Mouse (Mus musculus) CD8-positive naive resting alpha-beta T cell, adult 2 months (primary cell): ENCODE measurements around the gene Gmds.

ENCODE experiments used
- DNase-seq, 2 experiments: peaks; one replicate each; pipeline ENCODE4 v3.0.0; 2022; ENCODE audit warnings: low read depth in 2 of 2, low spot score in 2 of 2

Gmds gene

DNA sequence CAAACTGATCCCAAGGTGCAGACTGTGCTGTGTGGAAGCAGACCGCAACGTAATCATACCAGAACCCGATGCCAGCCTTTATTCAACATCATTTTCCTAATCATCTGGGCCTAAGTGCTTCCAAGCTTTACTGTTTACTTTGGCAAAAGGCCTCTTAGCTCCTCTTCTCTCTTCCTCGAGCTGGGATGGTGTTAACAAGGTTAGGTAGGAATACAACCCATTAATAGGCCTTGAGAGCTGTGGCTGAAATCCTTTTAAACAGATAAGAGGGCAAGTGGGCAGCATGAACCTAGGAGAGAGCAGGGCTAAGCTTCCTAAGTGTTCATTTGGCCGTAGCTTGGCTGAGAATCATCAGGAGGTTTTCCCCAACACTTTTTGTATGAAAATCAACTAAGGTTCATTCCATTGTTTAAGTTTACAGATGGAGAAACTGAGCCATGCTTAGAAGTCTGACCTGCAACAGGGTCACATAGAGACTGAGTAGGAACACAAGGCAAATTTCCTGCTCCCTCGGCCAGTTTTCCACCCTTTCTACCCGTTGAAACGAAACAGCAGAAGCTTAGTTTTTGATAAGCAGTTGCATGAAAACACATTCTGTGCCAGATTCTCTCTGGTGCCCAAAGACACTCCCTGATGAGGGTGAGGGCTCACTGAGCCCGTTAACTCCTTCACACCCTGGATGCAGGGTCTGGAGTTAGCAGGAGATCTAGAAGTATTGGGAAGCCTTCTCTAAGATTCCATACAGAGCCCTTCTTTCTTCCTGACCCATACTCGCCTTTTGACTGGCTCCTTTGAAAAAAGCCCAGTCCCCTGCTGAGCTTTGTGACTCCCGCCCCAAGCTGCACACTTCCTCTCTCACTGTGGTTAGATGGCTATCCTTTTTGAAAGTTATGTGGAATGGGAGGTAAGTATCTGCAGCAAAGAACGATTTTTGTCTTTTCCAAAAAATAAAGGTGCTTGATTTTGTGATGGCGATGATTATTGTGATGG, 379.9 kb downstream of the Gmds start:
- DNase-seq: no peak

DNA sequence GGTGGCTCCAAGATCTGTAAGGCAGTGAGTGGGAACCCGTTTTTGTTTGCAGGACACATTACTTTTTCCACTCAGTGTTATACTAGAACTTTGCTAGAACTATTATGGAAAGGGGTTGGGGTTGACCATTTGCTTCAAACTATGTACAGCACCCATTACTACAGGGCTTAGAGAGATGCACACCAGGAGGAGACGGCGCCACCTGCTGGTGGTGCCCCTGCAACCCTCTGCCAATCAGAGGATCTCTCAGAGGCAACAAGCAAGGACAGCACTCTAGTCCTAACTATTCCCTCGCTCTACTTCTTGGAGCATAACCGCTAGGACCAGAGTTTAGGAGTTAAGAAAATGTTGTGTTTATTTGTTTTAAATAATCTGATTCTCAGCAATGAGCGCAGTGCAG, 382.0 kb downstream of the Gmds start:
- peak in 1 of 2 experiments; percentile 12 for DNase-seq

GRCm38 (mm10) chr13:31956112-31956511, 382.4 kb downstream of the Gmds start:
- DNase-seq: no peak

- no peak for DNase-seq
Measured at GRCm38 (mm10) chr13:31955171-31955570, 383.4 kb downstream of the Gmds start.

- DNase-seq: no peak
Measured at GRCm38 (mm10) chr13:31944676-31945210, 393.8 kb downstream of the Gmds start.

GRCm38 (mm10) chr13:31943482-31944275, 394.9 kb downstream of the Gmds start:
- DNase-seq: no peak

- no peak for DNase-seq
Measured at GRCm38 (mm10) chr13:31929299-31929698, 409.2 kb downstream of the Gmds start.

- no peak for DNase-seq
Measured at GRCm38 (mm10) chr13:31926599-31926998, 411.9 kb downstream of the Gmds start.

GRCm38 (mm10) chr13:31924506-31924905, 414.0 kb downstream of the Gmds start:
- DNase-seq: no peak

GRCm38 (mm10) chr13:31919716-31920115, 418.8 kb downstream of the Gmds start:
- DNase-seq: no peak

DNA sequence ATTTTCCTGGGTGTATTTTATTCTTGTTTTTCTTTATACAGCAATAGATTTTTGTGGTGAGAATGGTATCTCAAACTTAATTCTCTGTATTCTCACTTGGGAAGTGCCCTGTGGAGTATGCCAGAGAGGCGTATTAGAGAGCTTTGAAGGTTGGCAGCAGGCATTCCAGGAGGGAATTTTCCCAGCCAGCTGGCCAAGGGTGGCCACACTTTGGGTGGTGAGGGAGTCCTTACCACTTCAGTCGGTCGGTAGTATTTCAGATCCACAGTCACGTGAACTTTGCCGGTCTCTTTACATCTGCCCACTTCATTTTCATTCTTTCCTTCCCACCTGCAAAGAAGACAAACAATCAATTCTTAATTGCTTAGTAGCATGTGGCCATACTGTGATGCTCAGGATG, 421.2 kb downstream of the Gmds start:
- no peak for DNase-seq

- DNase-seq: no peak
Measured at GRCm38 (mm10) chr13:31915748-31916147, 422.8 kb downstream of the Gmds start.

DNA sequence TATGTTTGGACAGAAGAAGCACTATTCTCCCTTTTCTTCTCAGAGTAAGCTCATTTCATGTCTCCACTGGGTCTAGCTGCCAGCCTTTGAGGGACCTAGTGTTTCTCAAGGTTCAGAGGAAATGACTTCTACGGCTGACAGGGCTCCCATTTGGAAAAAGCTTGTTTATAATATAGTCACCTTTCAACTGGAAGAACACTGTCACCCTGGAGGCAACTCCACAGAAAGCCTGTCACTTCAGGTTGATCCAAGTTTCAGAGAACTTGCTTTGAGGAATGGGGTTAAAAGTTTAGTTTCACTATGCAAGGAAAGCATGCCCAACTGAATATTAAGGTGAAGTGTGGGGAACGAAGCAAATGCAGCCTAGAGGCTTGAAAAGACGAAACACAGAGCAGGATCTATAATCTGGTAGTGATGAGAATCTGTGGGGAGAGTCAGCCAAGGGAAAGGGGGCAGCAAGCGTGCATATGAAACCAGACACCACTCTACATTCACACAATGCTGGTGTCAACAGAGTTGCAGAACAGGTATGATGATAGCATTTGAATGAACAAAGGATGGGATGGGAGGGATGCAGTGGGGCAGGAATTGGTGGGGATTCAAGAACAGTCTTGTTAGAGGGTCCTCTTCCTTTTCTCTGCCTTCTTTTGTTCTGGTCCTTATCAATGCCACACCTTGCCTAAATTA, 423.5 kb downstream of the Gmds start:
- no peak for DNase-seq

DNA sequence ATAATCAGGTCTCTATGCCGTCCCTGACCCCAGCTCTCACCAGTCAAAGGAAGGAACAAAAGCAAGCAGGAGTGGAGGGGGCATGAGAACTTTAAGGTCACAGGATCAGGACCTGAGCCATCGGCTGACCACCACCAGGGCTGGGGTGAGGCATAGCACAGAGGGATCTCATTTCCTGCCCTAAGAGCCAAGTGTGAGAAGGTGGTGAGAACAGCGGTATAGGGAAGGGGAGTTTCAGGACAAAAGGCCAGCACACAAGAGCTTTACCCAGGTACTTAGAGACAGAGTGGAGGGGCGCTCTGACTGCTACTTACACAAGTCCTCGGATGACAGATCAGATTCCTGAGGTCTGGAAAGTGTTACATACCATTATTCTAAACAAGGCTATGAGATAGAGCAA, 426.6 kb downstream of the Gmds start:
- DNase-seq: no peak

DNA sequence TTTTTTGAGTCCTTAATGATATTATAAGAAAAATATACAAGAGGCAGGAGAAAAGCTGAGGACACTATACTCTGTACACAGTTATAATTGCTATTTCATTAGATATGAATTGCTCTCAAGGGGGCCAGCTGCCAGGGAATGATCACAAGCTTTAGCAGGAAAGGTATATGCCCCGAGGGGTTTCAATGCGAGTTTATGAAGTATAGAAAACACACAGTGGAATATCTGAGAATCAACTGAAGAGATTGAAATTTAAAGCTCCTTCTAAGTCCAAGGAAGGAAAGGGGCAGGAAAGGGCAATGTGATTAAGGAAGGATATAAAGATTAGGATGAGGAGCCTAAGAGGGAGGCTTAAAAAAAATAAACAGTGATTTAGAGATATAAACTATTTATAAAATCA, 427.2 kb downstream of the Gmds start:
- DNase-seq: no peak

- DNase-seq: no peak
Measured at GRCm38 (mm10) chr13:31909031-31909430, 429.5 kb downstream of the Gmds start.

DNA sequence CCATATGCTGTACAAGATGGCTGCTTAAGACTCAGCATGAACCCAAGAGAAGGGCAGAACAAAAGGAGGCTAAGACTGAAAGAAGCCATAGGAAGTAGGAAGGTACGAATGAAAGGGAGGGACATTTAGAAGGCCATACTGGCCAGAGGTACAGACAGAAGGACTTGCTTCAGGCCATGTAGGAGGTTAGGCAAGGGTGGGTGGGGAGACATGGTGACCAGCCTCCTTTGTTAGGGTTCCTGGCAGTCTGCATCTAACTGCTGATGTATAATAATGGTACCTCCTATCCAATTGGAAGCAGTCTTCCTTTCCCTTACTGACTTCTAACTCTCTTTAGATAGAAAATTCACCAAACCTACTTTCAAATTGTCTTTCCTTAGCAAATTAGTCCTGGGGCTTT, 432.0 kb downstream of the Gmds start:
- DNase-seq: no peak

DNA sequence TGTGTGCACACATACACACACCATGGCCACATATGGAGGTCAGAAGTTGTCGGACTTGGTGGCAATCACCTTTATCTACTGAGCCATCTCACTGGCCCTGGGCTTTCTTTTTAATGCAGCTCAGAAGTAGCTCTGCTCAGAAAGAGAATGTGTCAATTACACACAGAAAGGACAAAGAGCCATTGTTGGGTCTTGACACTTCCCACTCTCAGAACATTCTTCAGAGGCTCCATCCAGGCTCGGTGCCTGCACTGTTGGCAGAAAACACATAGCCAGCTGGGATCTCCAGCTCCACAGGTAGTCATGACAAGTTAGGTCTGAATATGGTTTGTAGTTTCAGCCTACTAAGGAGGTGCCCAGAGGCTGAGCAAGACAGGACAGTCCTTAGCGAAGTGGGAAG, 438.3 kb downstream of the Gmds start:
- DNase-seq: no peak

DNA sequence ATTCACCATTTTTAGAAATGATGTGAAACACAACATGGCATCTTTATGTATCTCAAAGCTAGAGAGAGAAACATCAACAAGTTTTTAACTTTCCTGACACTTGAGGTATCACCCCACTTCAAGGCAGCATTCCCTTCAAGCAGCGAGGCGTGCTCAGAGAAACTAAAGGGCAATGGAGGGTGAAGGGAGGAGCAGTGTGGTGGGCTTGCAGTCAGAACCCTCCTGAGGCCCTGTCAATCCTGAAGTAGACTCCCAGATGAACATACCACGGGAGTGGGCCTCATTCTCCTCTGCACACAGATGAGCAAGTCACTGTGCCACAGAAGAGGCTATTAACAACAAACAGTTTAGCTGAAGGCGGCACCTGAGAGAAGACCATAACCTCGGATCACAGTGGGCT, 439.1 kb downstream of the Gmds start:
- no peak for DNase-seq

DNA sequence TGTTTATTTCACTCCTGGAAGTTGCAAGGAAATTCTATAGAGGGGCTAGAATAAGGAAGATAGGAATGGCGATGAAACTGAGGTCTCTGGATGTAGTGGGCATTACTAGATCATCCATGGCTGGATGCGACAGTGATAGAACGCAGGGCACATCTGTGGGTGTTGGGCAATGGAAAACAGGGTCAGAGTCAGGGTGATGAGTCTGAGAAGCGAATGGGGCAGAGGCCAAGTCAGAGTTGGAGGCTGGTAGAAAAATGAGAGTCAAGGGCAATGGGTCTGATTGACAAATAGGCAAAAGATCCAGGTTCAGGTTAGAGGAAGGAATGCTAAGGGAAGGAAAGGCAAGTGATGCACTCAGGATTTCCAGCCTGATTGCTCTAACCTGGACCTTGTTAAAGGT, 441.0 kb downstream of the Gmds start:
- no peak for DNase-seq

- no peak for DNase-seq
Measured at GRCm38 (mm10) chr13:31894511-31894910, 444.0 kb downstream of the Gmds start.
